20 mouse cellular contexts compared by ENCODE assay signal in the genomic region with DNA sequence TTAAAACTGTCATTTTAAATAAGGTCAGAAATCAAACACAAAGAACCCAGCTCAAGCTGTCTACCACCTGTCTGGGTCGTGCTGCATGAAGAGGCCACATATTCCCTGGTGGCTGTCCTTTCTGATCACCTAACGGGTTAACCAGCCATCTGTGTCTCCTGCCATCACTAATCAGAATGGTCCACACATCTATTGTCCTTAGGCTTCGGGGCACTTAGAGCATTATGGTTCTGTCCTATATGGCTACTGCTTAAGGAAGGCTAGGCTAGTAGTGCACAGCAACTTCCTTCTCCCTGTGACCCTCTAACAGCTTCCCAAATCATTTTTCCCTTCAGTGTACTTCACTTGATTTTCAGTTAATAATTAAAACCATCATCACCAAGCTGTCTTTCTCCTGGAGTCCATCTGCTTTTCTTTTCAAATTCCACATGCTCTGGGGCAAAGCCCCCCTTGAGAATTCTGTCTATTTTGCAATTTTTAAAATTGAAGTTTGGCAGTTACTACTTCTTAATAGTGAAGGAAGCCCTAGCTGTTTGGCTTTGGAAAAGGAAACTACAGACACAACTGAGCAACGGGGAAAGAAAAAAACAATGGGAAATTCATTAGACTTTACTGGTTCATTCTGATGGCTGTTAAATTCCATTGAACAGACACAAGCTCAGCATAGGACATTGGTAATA.
A peak's percentile ranks its signal among the peaks of the same experiment; 100 is the strongest.
DNase-seq lines count a peak whose midpoint lies in the region; ATAC-seq lines count a peak whose summit lies in the region.
"Had no signal": no experiment of that assay in that cellular context is flagged by ENCODE, and none has a peak within 500 bp of the region (broad histone marks: within the 10 kb centered on the region; RNA-seq: fewer than 3 reads in every experiment).

No protein-coding gene starts in this region.

- no peaks in the 10 kb centered on the region for H3K9me3 ChIP-seq in hindbrain, embryonic 10.5 days
- no peaks in the 10 kb centered on the region for H3K9me3 ChIP-seq in hindbrain, embryonic 14.5 days (ENCODE audit: control insufficient read depth, low read length)
- no peaks in the 10 kb centered on the region for H3K9me3 ChIP-seq in forebrain, embryonic 14.5 days (replicated peaks; ENCODE audit: control insufficient read depth, low read length)
- H3K9me3 ChIP-seq in hindbrain, embryonic 11.5 days (ENCODE audit: control insufficient read depth, low read length), result no peaks in the 10 kb centered on the region
- H3K9me3 ChIP-seq in midbrain, embryonic 14.5 days (ENCODE audit: control insufficient read depth, low read length), result no peaks in the 10 kb centered on the region
- H3K9me3 ChIP-seq: heart, embryonic 15.5 days; neural tube, embryonic 12.5 days had no signal

- ATAC-seq in hindbrain, embryonic 14.5 days (ENCODE audit: low FRiP score), result no peak
- peak; percentile 62; the same call in 1 of the 2 replicates for ATAC-seq in forebrain, embryonic 14.5 days
- peak; percentile 87 for ATAC-seq in hindbrain, embryonic 11.5 days (ENCODE audit: low FRiP score)
- ATAC-seq in midbrain, embryonic 14.5 days (ENCODE audit: low FRiP score, low TSS enrichment), result peak; percentile 43; the same call in 1 of the 2 replicates
- ATAC-seq: Patski had no signal

- H3K4me1 ChIP-seq in hindbrain, embryonic 10.5 days (replicated peaks), result no peaks in the 10 kb centered on the region
- no peaks in the 10 kb centered on the region for H3K4me1 ChIP-seq in hindbrain, embryonic 14.5 days (replicated peaks; ENCODE audit: control insufficient read depth, insufficient read depth, low read length)
- no peaks in the 10 kb centered on the region for H3K4me1 ChIP-seq in forebrain, embryonic 14.5 days (ENCODE audit: control insufficient read depth, insufficient read depth, low read length)
- H3K4me1 ChIP-seq in hindbrain, embryonic 11.5 days (replicated peaks; ENCODE audit: control insufficient read depth, insufficient read depth, low read length), result no peaks in the 10 kb centered on the region
- no peaks in the 10 kb centered on the region for H3K4me1 ChIP-seq in midbrain, embryonic 14.5 days (ENCODE audit: control insufficient read depth, insufficient read depth, low read length)
- H3K4me1 ChIP-seq: heart, embryonic 15.5 days; neural tube, embryonic 12.5 days had no signal

- no peak overlapping the region for H3K4me2 ChIP-seq in hindbrain, embryonic 14.5 days (replicated peaks)
- H3K4me2 ChIP-seq in forebrain, embryonic 14.5 days (ENCODE audit: low read length), result no peak overlapping the region
- no peak overlapping the region for H3K4me2 ChIP-seq in hindbrain, embryonic 11.5 days (replicated peaks; ENCODE audit: low read depth, low read length)
- no peak overlapping the region for H3K4me2 ChIP-seq in midbrain, embryonic 14.5 days (ENCODE audit: low read length)
- H3K4me2 ChIP-seq: heart, embryonic 15.5 days; neural tube, embryonic 12.5 days had no signal

- intact Hi-C loops in gastrocnemius, postnatal 14 days (cut with DNase I; ENCODE audit: low total_unique reads), result no loop called here

- H3K27me3 ChIP-seq in hindbrain, embryonic 10.5 days (ENCODE audit: insufficient read depth, poor library complexity, severe bottlenecking), result no peaks in the 10 kb centered on the region
- no peaks in the 10 kb centered on the region for H3K27me3 ChIP-seq in hindbrain, embryonic 14.5 days (ENCODE audit: control insufficient read depth, insufficient read depth, low read length)
- H3K27me3 ChIP-seq in forebrain, embryonic 14.5 days (replicated peaks; ENCODE audit: control insufficient read depth, insufficient read depth, low read length), result no peaks in the 10 kb centered on the region
- H3K27me3 ChIP-seq in hindbrain, embryonic 11.5 days (ENCODE audit: control insufficient read depth, insufficient read depth, low read length), result no peaks in the 10 kb centered on the region
- no peaks in the 10 kb centered on the region for H3K27me3 ChIP-seq in midbrain, embryonic 14.5 days (ENCODE audit: control insufficient read depth, insufficient read depth, low read length)
- H3K27me3 ChIP-seq: heart, embryonic 15.5 days; neural tube, embryonic 12.5 days had no signal

- 56% methylated on average over 4 of the region's 4 CpGs for WGBS in hindbrain, embryonic 10.5 days
- 36% methylated on average over 4 of the region's 4 CpGs for WGBS in hindbrain, embryonic 14.5 days
- 41% methylated on average over 4 of the region's 4 CpGs for WGBS in forebrain, embryonic 14.5 days
- WGBS in hindbrain, embryonic 11.5 days, result 53% methylated on average over 4 of the region's 4 CpGs
- 36% methylated on average over 4 of the region's 4 CpGs for WGBS in midbrain, embryonic 14.5 days

- H3K27ac ChIP-seq in hindbrain, embryonic 10.5 days, result no peak overlapping the region
- H3K27ac ChIP-seq in hindbrain, embryonic 14.5 days, result no peak overlapping the region
- no peak overlapping the region for H3K27ac ChIP-seq in forebrain, embryonic 14.5 days (ENCODE audit: low read depth, low read length)
- no peak overlapping the region for H3K27ac ChIP-seq in hindbrain, embryonic 11.5 days (ENCODE audit: low read depth, low read length)
- H3K27ac ChIP-seq in midbrain, embryonic 14.5 days (replicated peaks; ENCODE audit: low read depth, low read length), result no peak overlapping the region
- H3K27ac ChIP-seq: heart, adult 2 months; heart, embryonic 15.5 days; neural tube, embryonic 12.5 days; stomach, postnatal 0 days had no signal

- peak; percentile 5 for DNase-seq in hindbrain, embryonic 10.5 days (ENCODE audit: low spot score)
- DNase-seq in hindbrain, embryonic 14.5 days (ENCODE audit: low spot score), result no peak
- DNase-seq in forebrain, embryonic 14.5 days (ENCODE audit: low spot score), result peak; percentile 23
- DNase-seq in hindbrain, embryonic 11.5 days (ENCODE audit: low spot score), result peak; percentile 20
- DNase-seq in midbrain, embryonic 14.5 days, result peak; percentile 23
- DNase-seq in gastrocnemius, postnatal 14 days, result no peak
- no peak for DNase-seq in heart, postnatal 4 days
- DNase-seq: adrenal gland, postnatal 25 days; cerebellum, adult 8-10 months; heart, adult 2 months; kidney, adult 2 months; kidney, postnatal 14 days; lung, adult 2 months; lung, postnatal 36 days; right cerebral cortex, postnatal 25 days; thymus, postnatal 14 days had no signal

- H3K9ac ChIP-seq in hindbrain, embryonic 14.5 days, result no peak overlapping the region
- no peak overlapping the region for H3K9ac ChIP-seq in forebrain, embryonic 14.5 days (ENCODE audit: low read length)
- H3K9ac ChIP-seq in hindbrain, embryonic 11.5 days (ENCODE audit: low read depth, low read length), result no peak overlapping the region
- H3K9ac ChIP-seq in midbrain, embryonic 14.5 days (replicated peaks; ENCODE audit: low read length), result no peak overlapping the region
- H3K9ac ChIP-seq: heart, embryonic 15.5 days; neural tube, embryonic 12.5 days had no signal

- H3K36me3 ChIP-seq in hindbrain, embryonic 10.5 days, result no peaks in the 10 kb centered on the region
- H3K36me3 ChIP-seq in hindbrain, embryonic 14.5 days (replicated peaks; ENCODE audit: control insufficient read depth, insufficient read depth), result no peaks in the 10 kb centered on the region
- no peaks in the 10 kb centered on the region for H3K36me3 ChIP-seq in forebrain, embryonic 14.5 days (ENCODE audit: control insufficient read depth, insufficient read depth, low read length)
- H3K36me3 ChIP-seq in hindbrain, embryonic 11.5 days (ENCODE audit: control insufficient read depth, insufficient read depth, low read length), result no peaks in the 10 kb centered on the region
- H3K36me3 ChIP-seq in midbrain, embryonic 14.5 days (ENCODE audit: control insufficient read depth, insufficient read depth, low read length), result no peaks in the 10 kb centered on the region
- H3K36me3 ChIP-seq: heart, embryonic 15.5 days; neural tube, embryonic 12.5 days had no signal

- no peak overlapping the region for H3K4me3 ChIP-seq in hindbrain, embryonic 10.5 days
- no peak overlapping the region for H3K4me3 ChIP-seq in hindbrain, embryonic 14.5 days (replicated peaks; ENCODE audit: low read length)
- no peak overlapping the region for H3K4me3 ChIP-seq in forebrain, embryonic 14.5 days (ENCODE audit: low read depth, low read length)
- H3K4me3 ChIP-seq in hindbrain, embryonic 11.5 days (ENCODE audit: low read depth, low read length), result no peak overlapping the region
- H3K4me3 ChIP-seq in midbrain, embryonic 14.5 days (replicated peaks; ENCODE audit: low read depth, low read length), result no peak overlapping the region
- H3K4me3 ChIP-seq: heart, adult 2 months; heart, embryonic 15.5 days; neural tube, embryonic 12.5 days had no signal

Comparison
In these comparisons a context has a peak if more than half of its experiments do, and no peak if none do; other contexts are left out.
1. DNase-seq: peak in hindbrain, embryonic 10.5 days (single experiment), forebrain, embryonic 14.5 days (single experiment), hindbrain, embryonic 11.5 days (single experiment) and midbrain, embryonic 14.5 days (single experiment); none in hindbrain, embryonic 14.5 days (single experiment), gastrocnemius, postnatal 14 days (single experiment) and heart, postnatal 4 days (single experiment).